In genomic region chr2:45089251-45089530, GRCm38 (mm10) we compare ENCODE assay signal across 13 mouse cellular contexts. TPM values are rescaled to one million over a fixed set of nuclear protein-coding genes. Genes with fewer than 3 reads are reported as not detected.
DNase-seq lines count a peak whose midpoint lies in the region; ATAC-seq and TF ChIP-seq lines count a peak whose summit lies in the region.
"Had no signal": no experiment of that assay in that cellular context is flagged by ENCODE, and none has a peak within 500 bp of the region (broad histone marks: within the 10 kb centered on the region; RNA-seq: fewer than 3 reads in every experiment).

No protein-coding gene starts in this region.

- H3K4me1 ChIP-seq in heart, embryonic 13.5 days = peaks cover 60% of the 10 kb centered on the region
- H3K4me1 ChIP-seq in bone marrow macrophage, adult 2 months (ENCODE audit: control insufficient read depth, insufficient read depth, low read length) = peaks cover 60% of the 10 kb centered on the region
- peaks cover 40% of the 10 kb centered on the region for H3K4me1 ChIP-seq in forebrain, embryonic 16.5 days (replicated peaks; ENCODE audit: control insufficient read depth, insufficient read depth, low read length)
- peaks cover 66% of the 10 kb centered on the region for H3K4me1 ChIP-seq in midbrain, embryonic 13.5 days (replicated peaks)

- no peak for TF ChIP-seq CTCF in bone marrow macrophage, adult 2 months (IDR thresholded peaks at IDR 0.05; ENCODE audit: low read depth, low read length)

- no peak for TF ChIP-seq POLR2A in bone marrow macrophage, adult 2 months (IDR thresholded peaks at IDR 0.05; ENCODE audit: borderline replicate concordance, low read depth, low read length)

- H3K27ac ChIP-seq in heart, embryonic 13.5 days (replicated peaks) = peak overlapping the region; percentile 36
- H3K27ac ChIP-seq in bone marrow macrophage, adult 2 months (ENCODE audit: insufficient read depth, low read depth, low read length) = peak overlapping the region; percentile 29
- peak overlapping the region; percentile 34 for H3K27ac ChIP-seq in forebrain, embryonic 16.5 days (ENCODE audit: low read length)
- H3K27ac ChIP-seq in midbrain, embryonic 13.5 days = peak overlapping the region; percentile 68

- H3K4me3 ChIP-seq in heart, embryonic 13.5 days = no peak overlapping the region
- H3K4me3 ChIP-seq in bone marrow macrophage, adult 2 months (ENCODE audit: insufficient read depth, low read length) = no peak overlapping the region
- no peak overlapping the region for H3K4me3 ChIP-seq in forebrain, embryonic 16.5 days (replicated peaks; ENCODE audit: low read length)
- H3K4me3 ChIP-seq in midbrain, embryonic 13.5 days (replicated peaks) = no peak overlapping the region
- H3K4me3 ChIP-seq: megakaryocyte, embryonic 14.5 days had no signal

- peaks cover 33% of the 10 kb centered on the region for H3K36me3 ChIP-seq in heart, embryonic 13.5 days
- 0 out of 2 replicates have a peak, but pooled peaks cover 2% of the 10 kb centered on the region for H3K36me3 ChIP-seq in forebrain, embryonic 16.5 days (ENCODE audit: control insufficient read depth, insufficient read depth)
- no peaks in the 10 kb centered on the region for H3K36me3 ChIP-seq in midbrain, embryonic 13.5 days

- H3K4me2 ChIP-seq in heart, embryonic 13.5 days = peak overlapping the region; percentile 22; the same call in 1 of the 2 replicates
- H3K4me2 ChIP-seq in forebrain, embryonic 16.5 days (ENCODE audit: low read length) = no peak overlapping the region
- peak overlapping the region; percentile 37 for H3K4me2 ChIP-seq in midbrain, embryonic 13.5 days (replicated peaks)
- H3K4me2 ChIP-seq: lung, embryonic 14.5 days had no signal

- no peaks in the 10 kb centered on the region for H3K27me3 ChIP-seq in heart, embryonic 13.5 days (replicated peaks)
- H3K27me3 ChIP-seq in forebrain, embryonic 16.5 days (replicated peaks; ENCODE audit: control insufficient read depth, insufficient read depth, low read length) = no peaks in the 10 kb centered on the region
- H3K27me3 ChIP-seq in midbrain, embryonic 13.5 days = no peaks in the 10 kb centered on the region
- H3K27me3 ChIP-seq: megakaryocyte, embryonic 14.5 days had no signal

- no peak for ATAC-seq in heart, embryonic 13.5 days (ENCODE audit: extremely low read depth, insufficient number of reproducible peaks, low FRiP score, low TSS enrichment)
- no peak for ATAC-seq in forebrain, embryonic 16.5 days
- ATAC-seq in midbrain, embryonic 13.5 days = no peak
- ATAC-seq: intestine, postnatal 0 days had no signal

- 56% methylated on average over 3 of the region's 3 CpGs for WGBS in heart, embryonic 13.5 days
- 41% methylated on average over 3 of the region's 3 CpGs for WGBS in forebrain, embryonic 16.5 days
- 21% methylated on average over 3 of the region's 3 CpGs for WGBS in midbrain, embryonic 13.5 days

- intact Hi-C loops in heart, postnatal 10 days (cut with DNase I) = no loop called here

- no peak for DNase-seq in heart, postnatal 10 days
- DNase-seq in right cerebral cortex, postnatal 25 days = no peak
- no peak for DNase-seq in frontal cortex, postnatal 10 days (ENCODE audit: low spot score in 2 of 2)
- DNase-seq: cerebellum, postnatal 36 days; kidney, postnatal 25 days; lung, embryonic 14.5 days; thymus, postnatal 14 days had no signal

- no peaks in the 10 kb centered on the region for H3K9me3 ChIP-seq in heart, embryonic 13.5 days
- no peaks in the 10 kb centered on the region for H3K9me3 ChIP-seq in forebrain, embryonic 16.5 days (ENCODE audit: control insufficient read depth, low read length)
- no peaks in the 10 kb centered on the region for H3K9me3 ChIP-seq in midbrain, embryonic 13.5 days
- H3K9me3 ChIP-seq: megakaryocyte, embryonic 14.5 days had no signal

- no peak overlapping the region for H3K9ac ChIP-seq in heart, embryonic 13.5 days
- H3K9ac ChIP-seq in forebrain, embryonic 16.5 days (replicated peaks; ENCODE audit: low read depth, low read length) = peak overlapping the region; percentile 26; the same call in 1 of the 2 replicates
- no peak overlapping the region for H3K9ac ChIP-seq in midbrain, embryonic 13.5 days (replicated peaks)
- H3K9ac ChIP-seq: lung, embryonic 14.5 days had no signal

RNA-seq across cellular contexts. Expression of gene Zeb2, which starts 28.0 kb away (rescaled TPM):
- 21.8 and 22.4 TPM in 2 replicates for polyA plus RNA-seq in heart, embryonic 13.5 days (2015; fragmentation: Nextera tagmentation; extraction: Ambion mirVana)
- total RNA-seq in heart, postnatal 10 days (2021) = 10 to 100 TPM; 62.7 to 77.7 TPM
- 368 and 388 TPM in 2 replicates for polyA plus RNA-seq in bone marrow macrophage, adult 2 months (2012; ENCODE audit: insufficient read depth, insufficient read length, missing spikeins)
- 120 and 151 TPM in 2 replicates for polyA plus RNA-seq in forebrain, embryonic 16.5 days (2015; fragmentation: Nextera tagmentation; extraction: Ambion mirVana)
- 38.9 and 50.2 TPM in 2 replicates for polyA plus RNA-seq in midbrain, embryonic 13.5 days (2015; fragmentation: Nextera tagmentation; extraction: Ambion mirVana)
